Mouse (Mus musculus): Measurements from ENCODE around the gene Rnls. TPM values are rescaled to one million over a fixed set of nuclear protein-coding genes. Genes with fewer than 3 reads are reported as not detected.
A peak's percentile ranks its signal among the peaks of the same experiment; 100 is the strongest.

Gene Rnls
- polyA plus RNA-seq, 1 experiment from 2014 or later, result 8.3 TPM

DNA sequence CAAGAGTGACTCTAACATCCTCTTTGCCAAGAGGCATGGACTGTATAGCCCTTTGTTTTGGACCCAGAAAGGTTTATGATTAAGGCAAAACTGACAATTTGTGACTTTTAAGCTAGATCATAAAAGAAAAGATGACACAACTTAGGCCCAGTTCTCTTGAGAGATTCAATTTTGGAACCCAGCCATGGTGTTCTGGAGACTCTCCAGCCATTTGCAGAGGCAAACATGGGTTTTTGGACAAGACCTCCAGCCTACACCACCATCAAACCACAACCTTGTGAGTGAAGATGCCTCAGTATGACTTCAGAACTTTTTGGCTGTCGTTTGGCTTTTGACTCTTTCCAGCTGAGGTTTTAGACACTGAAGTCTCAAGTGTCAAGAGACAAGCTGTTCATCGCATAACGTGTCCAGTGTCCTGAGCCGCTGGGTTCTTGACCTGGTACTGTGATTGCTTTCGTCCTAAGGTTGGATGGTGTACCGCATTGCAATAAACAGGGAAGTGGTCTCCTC, 174.2 kb downstream of the Rnls start:
- ATAC-seq, result no peak
- no peak overlapping the region for H3K9ac ChIP-seq (ENCODE audit: low read depth, low read length)
- no peaks in the 10 kb centered on the region for H3K27me3 ChIP-seq (replicated peaks; ENCODE audit: control insufficient read depth, insufficient read depth, low read length)
- no peak for TF ChIP-seq CTCF (IDR thresholded peaks at IDR 0.05; ENCODE audit: low read depth)
- H3K4me2 ChIP-seq (replicated peaks; ENCODE audit: low read depth), result no peak overlapping the region
- no peaks in the 10 kb centered on the region for H3K9me3 ChIP-seq (ENCODE audit: control insufficient read depth)
- no peak overlapping the region for H3K27ac ChIP-seq (ENCODE audit: low read depth, low read length)
- H3K36me3 ChIP-seq (ENCODE audit: control insufficient read depth, insufficient read depth), result no peaks in the 10 kb centered on the region
- H3K4me3 ChIP-seq (ENCODE audit: low read depth, low read length), result no peak overlapping the region
- WGBS, result 76% methylated on average over 6 of the region's 6 CpGs
- no peaks in the 10 kb centered on the region; the same call in 1 of the 2 replicates for H3K4me1 ChIP-seq (replicated peaks; ENCODE audit: control insufficient read depth, insufficient read depth, low read length)

DNA sequence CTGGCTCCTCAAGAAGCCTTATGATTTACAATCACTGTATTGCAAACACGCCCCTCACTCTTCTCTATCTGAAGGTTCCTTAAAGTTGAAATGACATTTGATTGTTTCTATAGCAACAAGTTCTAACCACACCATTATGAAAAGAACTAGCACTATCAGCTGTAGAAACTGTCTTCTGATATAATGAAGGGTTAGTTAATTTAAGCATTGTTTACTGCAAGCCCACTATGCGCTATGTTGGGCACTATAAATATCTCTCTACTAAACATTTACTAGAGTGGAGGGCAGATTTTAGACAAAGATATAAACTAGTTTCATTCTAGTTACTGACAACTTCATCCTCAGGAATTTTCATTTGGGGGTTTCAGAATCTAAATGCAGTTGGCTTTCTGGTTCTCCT, 182.4 kb downstream of the Rnls start:
- Histone ChIP-seq H3K4me2 (replicated peaks; ENCODE audit: low read depth) (no peak overlapping the region), H3K4me3 (ENCODE audit: low read depth, low read length) (no peak overlapping the region), H3K36me3 (ENCODE audit: control insufficient read depth, insufficient read depth) (no peaks in the 10 kb centered on the region), H3K9ac (ENCODE audit: low read depth, low read length) (no peak overlapping the region), H3K4me1 (replicated peaks; ENCODE audit: control insufficient read depth, insufficient read depth, low read length) (no peaks in the 10 kb centered on the region), H3K9me3 (ENCODE audit: control insufficient read depth) (no peaks in the 10 kb centered on the region), H3K27ac (ENCODE audit: low read depth, low read length) (no peak overlapping the region), H3K27me3 (replicated peaks; ENCODE audit: control insufficient read depth, insufficient read depth, low read length) (no peaks in the 10 kb centered on the region)
- WGBS, result 67% methylated on average over 2 of the region's 2 CpGs
- TF ChIP-seq CTCF (IDR thresholded peaks at IDR 0.05; ENCODE audit: low read depth), result no peak
- no peak for ATAC-seq

DNA sequence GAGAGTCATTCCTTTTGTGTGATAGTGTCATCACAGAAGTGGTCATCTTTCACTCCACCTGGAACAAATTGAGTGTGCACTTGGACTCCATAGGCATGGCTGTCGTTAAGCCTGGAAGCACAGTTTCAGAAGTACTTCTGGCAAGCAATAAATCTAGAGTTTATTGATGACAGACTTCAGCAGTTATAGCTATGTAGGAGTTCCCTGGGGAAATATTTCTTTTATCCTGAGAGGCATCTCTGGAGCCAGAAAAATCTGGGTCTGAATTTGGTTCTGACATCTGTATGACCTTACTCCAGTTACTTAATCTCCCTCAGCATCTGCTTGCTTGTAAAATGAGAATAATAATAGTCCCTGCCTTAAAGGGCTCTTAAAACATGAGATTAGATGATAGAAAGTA, 184.1 kb downstream of the Rnls start:
- no peaks in the 10 kb centered on the region for H3K4me1 ChIP-seq (replicated peaks; ENCODE audit: control insufficient read depth, insufficient read depth, low read length)
- no peaks in the 10 kb centered on the region for H3K9me3 ChIP-seq (ENCODE audit: control insufficient read depth)
- no peaks in the 10 kb centered on the region for H3K36me3 ChIP-seq (ENCODE audit: control insufficient read depth, insufficient read depth)
- no peak overlapping the region for H3K27ac ChIP-seq (ENCODE audit: low read depth, low read length)
- no peak overlapping the region for H3K4me2 ChIP-seq (replicated peaks; ENCODE audit: low read depth)
- no peak for TF ChIP-seq CTCF (IDR thresholded peaks at IDR 0.05; ENCODE audit: low read depth)
- ATAC-seq, result no peak
- no peak overlapping the region for H3K9ac ChIP-seq (ENCODE audit: low read depth, low read length)
- H3K27me3 ChIP-seq (replicated peaks; ENCODE audit: control insufficient read depth, insufficient read depth, low read length), result no peaks in the 10 kb centered on the region
- 26% methylated on average over 1 of the region's 1 CpGs for WGBS
- H3K4me3 ChIP-seq (ENCODE audit: low read depth, low read length), result no peak overlapping the region

DNA sequence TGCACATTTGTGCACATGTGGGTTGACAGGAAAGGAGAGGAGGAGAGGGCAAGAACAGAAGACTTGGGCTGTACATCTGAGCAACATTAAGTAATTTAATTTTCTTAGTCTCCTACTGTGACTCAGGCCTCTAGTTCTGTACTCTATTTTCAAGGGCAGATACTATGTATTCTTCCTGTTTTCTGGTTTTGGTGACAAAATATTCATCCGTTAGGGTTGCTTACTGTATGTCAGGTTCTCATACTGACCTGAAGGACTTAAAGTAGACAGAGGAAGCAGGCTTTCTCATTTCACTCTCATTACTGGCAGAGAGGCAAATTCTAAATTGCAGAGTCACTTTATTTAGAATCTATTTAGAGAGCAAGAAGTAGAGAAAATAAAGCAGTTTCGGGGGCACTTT, 186.7 kb downstream of the Rnls start:
- 82% methylated on average over 2 of the region's 2 CpGs for WGBS
- no peak overlapping the region for H3K9ac ChIP-seq (ENCODE audit: low read depth, low read length)

DNA sequence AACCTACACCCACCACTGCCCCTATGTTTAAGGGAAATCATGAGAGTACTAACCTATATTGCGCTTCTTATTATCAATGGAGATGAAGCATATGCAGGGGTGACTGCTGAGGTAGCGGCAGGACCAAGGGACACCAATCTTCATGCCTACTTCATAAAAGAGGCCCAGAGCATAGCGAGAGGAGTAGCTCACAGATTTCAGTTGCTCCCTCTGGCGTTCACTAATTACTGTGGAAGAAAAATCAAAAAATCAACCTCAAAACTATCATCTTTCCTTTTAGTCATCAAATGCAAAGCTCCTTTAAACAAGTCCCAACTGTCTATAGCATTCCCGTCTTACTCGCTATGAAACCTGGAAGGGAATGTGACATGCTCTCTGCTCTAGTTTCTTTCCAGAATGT, 189.7 kb downstream of the Rnls start:
- Histone ChIP-seq H3K27me3 (replicated peaks; ENCODE audit: control insufficient read depth, insufficient read depth, low read length) (no peaks in the 10 kb centered on the region), H3K4me2 (replicated peaks; ENCODE audit: low read depth) (no peak overlapping the region), H3K27ac (ENCODE audit: low read depth, low read length) (no peak overlapping the region), H3K4me3 (ENCODE audit: low read depth, low read length) (no peak overlapping the region), H3K9me3 (ENCODE audit: control insufficient read depth) (no peaks in the 10 kb centered on the region), H3K36me3 (ENCODE audit: control insufficient read depth, insufficient read depth) (no peaks in the 10 kb centered on the region), H3K4me1 (replicated peaks; ENCODE audit: control insufficient read depth, insufficient read depth, low read length) (no peaks in the 10 kb centered on the region), H3K9ac (ENCODE audit: low read depth, low read length) (no peak overlapping the region)
- peak; percentile 31; the same call in 1 of the 2 replicates for TF ChIP-seq CTCF (IDR thresholded peaks at IDR 0.05; ENCODE audit: low read depth)
- ATAC-seq, result no peak
- 86% methylated on average over 6 of the region's 6 CpGs for WGBS

More for the DNA sequence above, 186.7 kb downstream of the Rnls start:
- Histone ChIP-seq H3K4me1 (replicated peaks; ENCODE audit: control insufficient read depth, insufficient read depth, low read length) (no peaks in the 10 kb centered on the region), H3K27me3 (replicated peaks; ENCODE audit: control insufficient read depth, insufficient read depth, low read length) (no peaks in the 10 kb centered on the region), H3K4me3 (ENCODE audit: low read depth, low read length) (no peak overlapping the region), H3K4me2 (replicated peaks; ENCODE audit: low read depth) (no peak overlapping the region), H3K36me3 (ENCODE audit: control insufficient read depth, insufficient read depth) (no peaks in the 10 kb centered on the region), H3K9me3 (ENCODE audit: control insufficient read depth) (no peaks in the 10 kb centered on the region), H3K27ac (ENCODE audit: low read depth, low read length) (no peak overlapping the region)
- TF ChIP-seq CTCF (IDR thresholded peaks at IDR 0.05; ENCODE audit: low read depth), result no peak
- ATAC-seq, result no peak

DNA sequence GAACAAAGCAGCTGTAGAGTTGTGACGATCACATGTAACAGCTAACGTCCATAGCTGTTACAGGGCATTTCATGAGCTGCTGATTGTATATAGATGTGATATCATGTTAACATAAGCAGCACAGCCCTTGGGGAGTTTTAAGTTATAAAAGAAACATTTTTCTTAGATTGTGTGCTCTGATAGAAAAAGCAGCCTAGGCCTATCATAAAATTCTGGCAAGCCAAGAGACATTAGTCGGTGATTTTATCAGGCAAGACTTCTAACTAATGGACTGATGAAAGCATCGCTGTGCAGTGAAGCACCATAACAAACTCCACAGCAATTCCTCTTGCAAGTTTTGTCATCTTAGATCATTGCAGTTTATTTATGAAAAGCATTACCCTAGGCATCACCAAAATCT, 190.9 kb downstream of the Rnls start:
- Histone ChIP-seq H3K9me3 (ENCODE audit: control insufficient read depth) (no peaks in the 10 kb centered on the region), H3K4me3 (ENCODE audit: low read depth, low read length) (no peak overlapping the region), H3K36me3 (ENCODE audit: control insufficient read depth, insufficient read depth) (no peaks in the 10 kb centered on the region), H3K4me1 (replicated peaks; ENCODE audit: control insufficient read depth, insufficient read depth, low read length) (no peaks in the 10 kb centered on the region), H3K27me3 (replicated peaks; ENCODE audit: control insufficient read depth, insufficient read depth, low read length) (no peaks in the 10 kb centered on the region), H3K27ac (ENCODE audit: low read depth, low read length) (no peak overlapping the region), H3K4me2 (replicated peaks; ENCODE audit: low read depth) (no peak overlapping the region), H3K9ac (ENCODE audit: low read depth, low read length) (no peak overlapping the region)
- no peak for TF ChIP-seq CTCF (IDR thresholded peaks at IDR 0.05; ENCODE audit: low read depth)
- ATAC-seq, result no peak
- WGBS, result 71% methylated on average over 4 of the region's 4 CpGs

DNA sequence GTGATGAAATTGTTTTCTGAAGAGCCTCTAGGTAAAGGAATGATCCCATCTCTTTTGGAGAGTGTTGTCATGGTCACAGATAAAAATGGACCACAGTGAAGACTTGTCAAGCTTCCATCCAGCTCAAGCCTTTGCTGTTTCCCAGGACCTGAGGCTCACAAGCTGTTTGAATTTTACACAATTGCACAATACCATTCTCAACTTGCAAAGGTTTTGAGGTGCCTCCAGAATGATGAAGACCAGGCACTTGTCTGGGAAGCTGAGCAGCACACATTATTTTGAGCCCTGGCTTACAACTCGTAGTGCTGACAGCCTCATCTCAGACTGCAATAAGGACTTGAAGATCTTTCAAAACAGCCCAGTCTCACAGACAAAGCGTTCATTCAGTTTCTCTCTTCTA, 200.0 kb downstream of the Rnls start:
- 54% methylated on average over 2 of the region's 2 CpGs for WGBS
- Histone ChIP-seq H3K9ac (ENCODE audit: low read depth, low read length) (no peak overlapping the region), H3K4me3 (ENCODE audit: low read depth, low read length) (no peak overlapping the region), H3K4me1 (replicated peaks; ENCODE audit: control insufficient read depth, insufficient read depth, low read length) (no peaks in the 10 kb centered on the region), H3K36me3 (ENCODE audit: control insufficient read depth, insufficient read depth) (no peaks in the 10 kb centered on the region), H3K27ac (ENCODE audit: low read depth, low read length) (no peak overlapping the region), H3K9me3 (ENCODE audit: control insufficient read depth) (no peaks in the 10 kb centered on the region), H3K27me3 (replicated peaks; ENCODE audit: control insufficient read depth, insufficient read depth, low read length) (no peaks in the 10 kb centered on the region), H3K4me2 (replicated peaks; ENCODE audit: low read depth) (no peak overlapping the region)
- no peak for TF ChIP-seq CTCF (IDR thresholded peaks at IDR 0.05; ENCODE audit: low read depth)
- no peak for ATAC-seq
